Mouse (Mus musculus) hindbrain, embryonic 12.5 days (tissue): ENCODE data around the gene Limch1. TPM values are rescaled to one million over a fixed set of nuclear protein-coding genes. Genes with fewer than 3 reads are reported as not detected.

Experiments
- ATAC-seq: fragments of 200-750 bp; cut with Nextera tagmentation; 2 replicates; pipeline ENCODE4 v1.8.0; 2017; ENCODE audit warnings: moderate TSS enrichment; ENCODE audit not compliant: low FRiP score
- H3K27ac ChIP-seq: fragments of 300-500 bp; sonication (generic); 2 replicates; pipeline ENCODE4 v1.5.1; 2016; ENCODE audit warnings: mild to moderate bottlenecking
- H3K27me3 ChIP-seq: fragments of 300-500 bp; sonication (generic); 2 replicates; pipeline ENCODE4 v1.6.1; 2016; ENCODE audit warnings: mild to moderate bottlenecking
- H3K36me3 ChIP-seq: fragments of 300-500 bp; sonication (generic); 2 replicates; pipeline ENCODE4 v1.6.1; 2016; ENCODE audit warnings: mild to moderate bottlenecking
- H3K4me1 ChIP-seq: fragments of 300-500 bp; sonication (generic); 2 replicates; pipeline ENCODE4 v1.6.1; 2016
- H3K4me2 ChIP-seq: fragments of 300-500 bp; sonication (generic); replicated peaks from 2 replicates; pipeline ENCODE4 v1.6.1; 2016; ENCODE audit warnings: mild to moderate bottlenecking
- H3K4me3 ChIP-seq: fragments of 300-500 bp; sonication (generic); 2 replicates; pipeline ENCODE4 v1.5.1; 2016; ENCODE audit warnings: mild to moderate bottlenecking
- H3K9ac ChIP-seq: fragments of 300-500 bp; sonication (generic); 2 replicates; pipeline ENCODE4 v1.6.1; 2016; ENCODE audit warnings: mild to moderate bottlenecking, moderate library complexity
- H3K9me3 ChIP-seq: fragments of 300-500 bp; sonication (generic); replicated peaks from 2 replicates; pipeline ENCODE4 v1.6.1; 2016; ENCODE audit warnings: mild to moderate bottlenecking
- WGBS: fragments of 180-500 bp; shearing (Covaris S2); methylation state at CpG from one replicate; pipeline ENCODE4 v1.1.7; 2016; 5-methylcytosine and 5-hydroxymethylcytosine counted together
- polyA plus RNA-seq: library from polyadenylated mRNA; unstranded; fragments of >200 nt; fragmentation: Nextera tagmentation; extraction: Ambion mirVana; gene quantifications from 2 replicates; pipeline ENCODE4 v1.2.1, GENCODE M21; 2016

Limch1 gene
- polyA plus RNA-seq, 1 experiment from 2014 or later: 64.9 TPM

DNA sequence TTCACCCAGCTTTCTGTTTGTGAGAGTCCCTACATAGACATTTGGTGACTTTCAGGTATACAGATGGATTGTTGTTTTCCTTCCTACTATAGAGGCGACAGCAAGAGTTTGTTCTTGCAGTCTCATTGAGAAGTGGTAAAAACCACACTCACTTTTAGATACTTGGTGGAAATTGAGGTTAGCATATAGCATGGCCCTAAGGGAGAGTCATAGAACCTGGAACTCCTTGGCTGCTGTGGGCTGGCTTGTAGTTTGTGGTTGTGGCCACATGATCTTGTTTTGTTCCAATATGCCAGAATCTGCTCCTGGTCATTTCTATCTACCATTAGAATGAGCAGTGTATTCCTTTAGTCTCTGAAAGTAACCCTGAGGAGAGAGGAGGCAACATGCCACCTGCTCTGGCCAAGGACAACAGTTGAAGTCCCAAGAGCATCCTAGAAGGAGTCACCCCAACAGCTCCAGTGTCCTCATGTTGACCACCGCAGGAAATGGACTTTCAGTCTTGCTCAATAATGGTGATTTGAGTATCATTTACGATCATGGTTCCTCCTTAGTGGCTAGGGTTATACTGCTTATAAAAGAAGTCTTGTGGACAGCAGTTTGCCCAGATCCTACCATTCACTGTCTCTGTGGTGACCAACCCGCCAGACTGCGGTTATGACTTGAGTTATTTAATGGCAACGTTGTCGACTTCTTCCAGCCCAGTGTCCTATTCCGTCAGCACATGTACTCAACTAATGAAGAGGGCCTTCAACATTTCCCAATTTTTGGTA is 71.7 kb downstream of the Limch1 start:
- Histone ChIP-seq H3K4me2 (no peak overlapping the region), H3K4me3 (no peak overlapping the region), H3K27me3 (no peaks in the 10 kb centered on the region), H3K27ac (no peak overlapping the region), H3K36me3 (no peaks in the 10 kb centered on the region), H3K9ac (no peak overlapping the region), H3K9me3 (no peaks in the 10 kb centered on the region), H3K4me1 (peaks cover 11% of the 10 kb centered on the region)
- ATAC-seq: no peak
- WGBS: 96% methylated on average over 8 of the region's 8 CpGs

DNA sequence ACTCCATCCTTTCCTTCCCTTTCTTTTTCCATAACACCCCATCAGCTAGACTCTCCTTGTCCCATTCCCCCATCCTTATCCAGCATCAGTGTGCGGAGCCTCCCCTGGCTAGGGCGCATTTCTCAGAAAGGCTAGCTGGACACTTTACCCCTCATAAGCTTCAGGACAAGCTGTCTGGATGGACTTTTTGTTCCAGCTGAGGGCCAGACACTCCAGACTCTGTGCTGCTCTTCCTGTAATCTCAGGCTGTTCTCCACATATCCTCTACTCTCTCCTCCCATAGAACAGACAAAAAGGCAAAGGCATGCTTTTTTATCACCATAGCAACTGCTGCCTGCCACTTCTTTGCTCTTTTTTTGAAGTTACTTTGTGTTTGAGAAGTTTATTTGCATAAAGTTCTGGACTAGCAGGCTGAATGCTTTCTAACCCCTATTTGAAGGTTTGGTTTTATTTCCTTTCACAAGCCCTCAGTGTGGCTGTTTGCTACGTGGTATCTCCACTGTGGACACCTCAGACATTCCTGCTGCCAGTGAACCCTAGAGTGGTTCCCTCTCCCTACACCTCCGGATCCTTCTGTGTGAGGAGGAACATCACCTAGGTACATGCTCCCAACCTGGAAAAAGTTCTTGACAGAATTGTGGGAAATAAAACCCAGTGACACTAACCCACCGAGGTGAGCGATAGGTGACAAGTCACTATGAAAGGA is 77.0 kb downstream of the Limch1 start:
- Histone ChIP-seq H3K27ac (peak overlapping the region; percentile 37), H3K4me3 (no peak overlapping the region), H3K9me3 (no peaks in the 10 kb centered on the region), H3K4me1 (peaks cover 8% of the 10 kb centered on the region; the same call in 1 of the 2 replicates), H3K27me3 (no peaks in the 10 kb centered on the region), H3K36me3 (no peaks in the 10 kb centered on the region), H3K4me2 (no peak overlapping the region), H3K9ac (no peak overlapping the region)
- peak; percentile 80 for ATAC-seq
- 73% methylated on average over 6 of the region's 6 CpGs for WGBS

DNA sequence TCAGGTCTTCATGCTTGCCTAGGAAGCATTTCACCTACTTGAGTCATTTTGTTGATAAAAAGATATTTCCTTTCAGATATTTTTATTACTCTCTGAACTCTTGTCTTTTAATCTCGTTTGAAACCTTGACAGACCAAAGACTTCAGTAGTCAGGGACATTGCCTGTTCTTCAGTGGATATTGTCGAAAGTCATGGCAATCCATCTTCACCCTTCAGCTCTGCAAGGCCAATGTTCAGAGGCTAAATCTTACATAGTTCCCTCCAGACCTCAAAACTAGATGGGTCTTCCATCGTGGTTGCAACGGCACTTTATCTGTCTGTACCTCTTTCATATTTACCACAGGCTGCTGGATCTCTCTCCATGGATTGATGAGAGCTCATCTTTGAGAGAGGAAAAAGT is 80.0 kb downstream of the Limch1 start:
- Histone ChIP-seq H3K27me3 (no peaks in the 10 kb centered on the region), H3K9ac (no peak overlapping the region), H3K27ac (no peak overlapping the region), H3K9me3 (no peaks in the 10 kb centered on the region), H3K4me1 (peaks cover 8% of the 10 kb centered on the region; the same call in 1 of the 2 replicates), H3K4me2 (no peak overlapping the region), H3K4me3 (no peak overlapping the region), H3K36me3 (no peaks in the 10 kb centered on the region)
- 93% methylated on average over 4 of the region's 4 CpGs for WGBS
- ATAC-seq: no peak

DNA sequence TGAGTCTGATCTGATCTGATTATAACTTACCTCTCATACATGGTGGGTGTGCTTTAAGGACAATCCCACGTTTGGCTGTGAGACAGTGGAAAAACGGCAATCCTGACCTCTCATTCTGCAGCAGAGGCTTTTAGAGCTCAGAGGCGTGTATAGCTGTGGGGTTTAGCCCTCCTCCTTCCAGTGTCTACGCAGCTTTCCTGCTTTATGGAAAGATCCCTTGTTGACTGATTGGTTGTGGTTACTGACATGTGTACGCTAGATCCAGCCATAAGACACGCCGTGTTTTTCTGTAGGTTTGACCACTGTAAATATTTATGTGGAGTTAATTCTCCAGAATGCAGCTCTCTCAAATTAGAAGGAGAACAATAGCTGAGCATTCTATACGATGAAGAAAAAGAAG is 81.2 kb downstream of the Limch1 start:
- H3K9ac ChIP-seq: no peak overlapping the region
- peaks cover 6% of the 10 kb centered on the region; the same call in 1 of the 2 replicates for H3K4me1 ChIP-seq
- ATAC-seq: no peak
- H3K36me3 ChIP-seq: no peaks in the 10 kb centered on the region
- no peaks in the 10 kb centered on the region for H3K9me3 ChIP-seq
- no peak overlapping the region for H3K4me2 ChIP-seq
- no peak overlapping the region for H3K27ac ChIP-seq
- H3K27me3 ChIP-seq: no peaks in the 10 kb centered on the region
- no peak overlapping the region for H3K4me3 ChIP-seq
- WGBS: 76% methylated on average over 8 of the region's 8 CpGs

DNA sequence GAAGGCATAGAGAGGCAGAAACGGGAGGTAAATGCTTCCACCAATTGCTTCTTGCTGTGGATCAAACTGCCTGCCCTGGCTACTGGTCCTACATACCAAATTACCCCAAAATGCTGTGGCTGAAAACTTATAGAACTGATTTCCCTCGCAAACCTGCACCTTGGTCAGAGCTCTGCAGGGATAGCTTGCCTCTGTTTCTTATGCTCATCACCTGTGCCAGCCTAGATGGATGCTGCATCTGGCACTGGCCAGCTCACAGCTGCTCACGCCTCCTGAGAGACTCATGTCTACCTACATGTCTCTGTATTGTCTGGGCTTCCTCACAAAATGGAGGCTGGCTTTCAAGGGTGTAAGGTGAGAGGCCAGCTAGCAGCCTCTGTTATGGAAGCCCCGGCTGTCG is 83.9 kb downstream of the Limch1 start:
- H3K27ac ChIP-seq: no peak overlapping the region
- no peaks in the 10 kb centered on the region for H3K9me3 ChIP-seq
- 84% methylated on average over 5 of the region's 5 CpGs for WGBS
- peaks cover 2% of the 10 kb centered on the region; the same call in 1 of the 2 replicates for H3K4me1 ChIP-seq
- no peak for ATAC-seq
- no peaks in the 10 kb centered on the region for H3K27me3 ChIP-seq
- H3K36me3 ChIP-seq: no peaks in the 10 kb centered on the region
- H3K4me2 ChIP-seq: no peak overlapping the region
- no peak overlapping the region for H3K9ac ChIP-seq
- H3K4me3 ChIP-seq: no peak overlapping the region

DNA sequence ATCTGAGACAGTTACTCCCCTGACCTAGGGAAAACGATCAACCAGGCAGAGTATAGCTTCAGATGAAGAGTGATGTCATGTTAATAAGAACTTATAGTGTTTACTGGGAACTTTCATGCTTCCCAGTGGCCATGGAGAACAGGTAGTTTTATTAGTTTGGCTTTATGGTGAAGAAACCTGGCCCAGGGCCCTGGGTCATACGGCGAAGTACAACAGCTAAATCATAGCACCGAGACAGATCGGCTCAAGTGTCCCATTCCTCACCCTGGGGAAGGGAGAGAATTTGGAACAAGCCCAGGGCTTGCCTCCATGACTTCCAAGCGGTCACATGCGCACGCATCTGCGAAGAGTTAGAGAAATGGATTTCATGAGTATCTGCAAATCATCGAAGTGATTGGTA is 84.6 kb downstream of the Limch1 start:
- no peak overlapping the region for H3K9ac ChIP-seq
- H3K9me3 ChIP-seq: no peaks in the 10 kb centered on the region
- H3K4me3 ChIP-seq: no peak overlapping the region
- no peaks in the 10 kb centered on the region for H3K36me3 ChIP-seq
- H3K4me2 ChIP-seq: no peak overlapping the region
- WGBS: 93% methylated on average over 10 of the region's 10 CpGs
- H3K4me1 ChIP-seq: peaks cover 2% of the 10 kb centered on the region; the same call in 1 of the 2 replicates
- H3K27ac ChIP-seq: no peak overlapping the region
- no peak for ATAC-seq
- no peaks in the 10 kb centered on the region for H3K27me3 ChIP-seq

DNA sequence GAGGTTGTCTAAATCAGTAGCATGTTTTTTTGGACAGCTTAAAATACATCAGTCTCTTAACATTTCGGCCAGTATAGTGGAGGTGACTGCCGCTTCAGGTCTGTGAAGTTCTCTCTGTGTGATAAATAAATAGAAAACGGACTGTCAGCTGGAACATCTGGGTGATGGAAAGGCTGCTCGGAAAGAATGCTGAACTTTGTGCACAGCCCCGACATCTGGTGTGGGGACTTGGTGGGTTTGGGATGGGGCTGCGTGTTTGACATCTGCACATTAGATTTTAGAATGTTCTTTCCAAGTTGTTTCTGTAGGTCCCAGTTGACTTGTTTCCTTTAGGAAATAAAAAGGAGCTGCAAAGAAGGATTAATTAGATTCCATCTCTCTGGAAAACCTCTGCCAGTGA is 89.1 kb downstream of the Limch1 start:
- H3K9me3 ChIP-seq: no peaks in the 10 kb centered on the region
- no peak overlapping the region for H3K4me3 ChIP-seq
- H3K4me2 ChIP-seq: no peak overlapping the region
- H3K36me3 ChIP-seq: no peaks in the 10 kb centered on the region
- no peak for ATAC-seq
- 71% methylated on average over 6 of the region's 6 CpGs for WGBS
- no peaks in the 10 kb centered on the region for H3K27me3 ChIP-seq
- no peak overlapping the region for H3K27ac ChIP-seq
- H3K4me1 ChIP-seq: no peaks in the 10 kb centered on the region
- H3K9ac ChIP-seq: no peak overlapping the region

DNA sequence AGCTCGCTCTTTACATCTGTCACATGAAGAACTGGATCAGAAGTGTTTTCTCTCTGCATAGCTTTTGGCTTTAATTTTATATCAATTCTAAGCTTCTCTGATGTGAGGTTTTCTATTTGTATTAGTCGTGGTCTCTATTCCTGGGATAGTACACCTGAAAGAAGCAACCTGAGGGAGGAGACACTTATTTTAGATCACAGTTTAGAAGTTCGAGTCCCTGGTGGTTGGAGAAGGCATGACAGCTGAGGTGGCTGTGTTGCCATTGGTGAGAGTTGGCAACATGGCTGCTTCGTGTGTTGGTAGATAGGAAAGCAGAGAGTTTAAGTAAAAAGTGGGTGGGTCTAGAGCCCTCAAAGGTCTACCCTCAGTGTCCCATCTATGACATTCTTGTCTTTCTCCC is 91.3 kb downstream of the Limch1 start:
- H3K36me3 ChIP-seq: no peaks in the 10 kb centered on the region
- no peaks in the 10 kb centered on the region for H3K4me1 ChIP-seq
- no peak overlapping the region for H3K4me2 ChIP-seq
- H3K4me3 ChIP-seq: no peak overlapping the region
- no peaks in the 10 kb centered on the region for H3K9me3 ChIP-seq
- no peak for ATAC-seq
- no peaks in the 10 kb centered on the region for H3K27me3 ChIP-seq
- H3K9ac ChIP-seq: no peak overlapping the region
- 88% methylated on average over 4 of the region's 4 CpGs for WGBS
- no peak overlapping the region for H3K27ac ChIP-seq

DNA sequence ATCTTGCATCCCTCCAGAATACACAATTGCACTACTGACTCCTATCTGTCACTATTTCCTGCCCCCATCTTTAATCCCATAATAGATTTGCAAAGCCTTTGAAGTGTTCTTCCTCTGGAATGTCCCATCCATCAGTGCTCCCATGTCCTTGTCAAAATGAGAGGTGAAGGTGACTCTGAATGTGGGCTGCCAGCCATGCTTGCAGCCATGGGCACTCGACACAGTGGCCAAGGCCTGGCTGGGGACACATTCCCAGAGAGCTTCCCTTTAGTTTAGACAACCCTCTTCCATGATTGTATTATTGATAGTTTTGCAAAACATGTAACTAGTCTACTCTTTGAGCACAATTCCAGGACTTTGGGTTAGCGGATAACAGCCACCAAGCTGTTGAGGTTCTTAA is 96.3 kb downstream of the Limch1 start:
- Histone ChIP-seq H3K27me3 (no peaks in the 10 kb centered on the region), H3K36me3 (no peaks in the 10 kb centered on the region), H3K4me2 (no peak overlapping the region), H3K9me3 (no peaks in the 10 kb centered on the region), H3K27ac (no peak overlapping the region), H3K4me1 (no peaks in the 10 kb centered on the region), H3K4me3 (no peak overlapping the region), H3K9ac (no peak overlapping the region)
- WGBS: 94% methylated on average over 2 of the region's 2 CpGs
- ATAC-seq: no peak

DNA sequence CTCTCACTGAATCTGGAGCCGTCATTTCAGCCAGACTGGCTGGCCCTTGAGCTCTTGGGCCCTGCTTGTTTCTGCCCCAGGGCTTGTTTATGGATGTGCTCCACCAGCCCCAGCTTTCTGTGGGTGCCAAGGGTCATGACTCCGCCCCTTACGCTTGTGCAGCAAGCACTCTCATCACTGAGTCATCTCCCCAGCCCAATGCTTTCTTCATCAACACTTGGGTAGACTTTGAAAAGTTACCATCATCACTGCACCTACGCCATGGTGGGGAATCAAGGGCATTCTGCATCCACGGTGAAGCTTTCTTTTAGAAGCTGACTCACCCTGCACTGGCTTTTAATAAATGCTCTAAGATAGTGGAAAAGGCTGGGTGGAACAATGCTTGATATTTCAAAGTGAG is 97.1 kb downstream of the Limch1 start:
- no peaks in the 10 kb centered on the region for H3K36me3 ChIP-seq
- H3K9ac ChIP-seq: no peak overlapping the region
- H3K27ac ChIP-seq: no peak overlapping the region
- WGBS: 93% methylated on average over 5 of the region's 5 CpGs
- ATAC-seq: no peak
- H3K4me2 ChIP-seq: no peak overlapping the region
- no peaks in the 10 kb centered on the region for H3K4me1 ChIP-seq
- no peak overlapping the region for H3K4me3 ChIP-seq
- H3K27me3 ChIP-seq: no peaks in the 10 kb centered on the region
- no peaks in the 10 kb centered on the region for H3K9me3 ChIP-seq

DNA sequence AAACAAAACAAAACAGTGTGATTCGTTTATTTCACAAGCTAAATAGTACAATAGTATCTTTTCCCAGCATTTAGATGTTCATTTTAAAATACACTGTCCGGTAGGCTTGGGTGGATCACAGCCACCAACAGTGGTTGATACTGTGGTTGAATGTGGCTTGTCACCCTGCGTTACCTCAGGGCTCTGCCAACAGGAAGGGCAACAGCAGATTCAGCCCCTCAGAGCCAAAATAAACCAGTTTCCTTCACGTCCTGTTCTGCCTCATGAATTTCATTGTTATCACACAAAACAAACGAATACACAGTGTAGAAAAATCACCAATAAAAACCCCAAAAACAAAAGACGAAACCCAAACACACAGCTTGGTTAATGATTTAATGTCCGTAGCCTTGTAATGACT is 102.5 kb downstream of the Limch1 start:
- no peaks in the 10 kb centered on the region for H3K27me3 ChIP-seq
- WGBS: 76% methylated on average over 7 of the region's 7 CpGs
- ATAC-seq: no peak

DNA sequence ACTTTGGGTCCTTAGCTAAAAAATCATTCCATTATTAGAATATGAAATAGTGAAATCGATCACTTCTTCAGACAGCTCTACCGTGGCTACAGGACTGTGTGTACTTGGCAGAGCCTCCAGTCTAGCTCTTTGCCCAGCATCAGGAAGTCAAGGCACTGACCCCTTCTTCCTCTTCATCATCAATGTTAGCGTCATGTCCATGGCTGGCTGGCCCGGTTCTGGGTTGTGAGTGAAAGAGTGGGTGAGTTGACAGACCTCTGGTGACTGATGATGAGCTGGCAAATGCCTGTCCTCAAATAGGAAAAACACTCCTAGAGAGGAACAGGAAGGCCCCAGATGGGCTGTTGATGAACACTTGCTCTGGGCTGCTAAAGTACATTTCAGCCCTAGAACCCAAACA is 103.5 kb downstream of the Limch1 start:
- ATAC-seq: no peak
- H3K27me3 ChIP-seq: no peaks in the 10 kb centered on the region
- H3K9ac ChIP-seq: no peak overlapping the region
- H3K9me3 ChIP-seq: no peaks in the 10 kb centered on the region
- no peak overlapping the region for H3K4me3 ChIP-seq
- WGBS: 76% methylated on average over 4 of the region's 4 CpGs
- H3K4me1 ChIP-seq: peaks cover 11% of the 10 kb centered on the region
- no peak overlapping the region for H3K4me2 ChIP-seq
- H3K36me3 ChIP-seq: no peaks in the 10 kb centered on the region
- no peak overlapping the region for H3K27ac ChIP-seq

More for the DNA sequence above, 102.5 kb downstream of the Limch1 start:
- Histone ChIP-seq H3K4me1 (peaks cover 11% of the 10 kb centered on the region), H3K36me3 (no peaks in the 10 kb centered on the region), H3K4me3 (no peak overlapping the region), H3K4me2 (no peak overlapping the region), H3K9ac (no peak overlapping the region), H3K9me3 (no peaks in the 10 kb centered on the region), H3K27ac (no peak overlapping the region)
